In genomic region chr2:178805283-178805682, GRCm38 (mm10) we compare ENCODE assay signal across 28 mouse cellular contexts.
DNase-seq lines count a peak whose midpoint lies in the region; ATAC-seq lines count a peak whose summit lies in the region.
"Had no signal": no experiment of that assay in that cellular context is flagged by ENCODE, and none has a peak within 500 bp of the region (broad histone marks: within the 10 kb centered on the region; RNA-seq: fewer than 3 reads in every experiment).

No protein-coding gene starts in this region.

- H3K9me3 ChIP-seq in heart, embryonic 14.5 days (ENCODE audit: control insufficient read depth, low read length), result no peaks in the 10 kb centered on the region
- no peaks in the 10 kb centered on the region for H3K9me3 ChIP-seq in forebrain, embryonic 10.5 days
- H3K9me3 ChIP-seq in midbrain, embryonic 10.5 days (replicated peaks), result no peaks in the 10 kb centered on the region
- H3K9me3 ChIP-seq: embryonic facial prominence, embryonic 10.5 days; embryonic facial prominence, embryonic 15.5 days; hindbrain, embryonic 13.5 days; liver, embryonic 12.5 days had no signal

- H3K4me1 ChIP-seq in heart, embryonic 14.5 days (ENCODE audit: control insufficient read depth in 2 of 2, insufficient read depth in 2 of 2, low read length in 2 of 2), result peaks cover 28 to 42% of the 10 kb centered on the region in 2 experiments
- H3K4me1 ChIP-seq in forebrain, embryonic 10.5 days, result 0 out of 2 replicates have a peak, but pooled peaks cover 6% of the 10 kb centered on the region
- H3K4me1 ChIP-seq in midbrain, embryonic 10.5 days, result no peaks in the 10 kb centered on the region
- H3K4me1 ChIP-seq: embryonic facial prominence, embryonic 15.5 days; liver, embryonic 12.5 days had no signal

- intact Hi-C loops in heart, postnatal 14 days (cut with DNase I), result no loop called here

- no peak overlapping the region for H3K4me3 ChIP-seq in heart, embryonic 14.5 days (ENCODE audit: control insufficient read depth in 1 of 2, insufficient read depth in 1 of 2, low read depth in 1 of 2, low read length in 2 of 2)
- no peak overlapping the region for H3K4me3 ChIP-seq in forebrain, embryonic 10.5 days
- H3K4me3 ChIP-seq in midbrain, embryonic 10.5 days, result no peak overlapping the region
- H3K4me3 ChIP-seq: embryonic facial prominence, embryonic 10.5 days; embryonic facial prominence, embryonic 15.5 days; hindbrain, embryonic 13.5 days; liver, embryonic 12.5 days had no signal

- H3K36me3 ChIP-seq in heart, embryonic 14.5 days (ENCODE audit: control insufficient read depth, insufficient read depth, low read length), result no peaks in the 10 kb centered on the region
- H3K36me3 ChIP-seq in forebrain, embryonic 10.5 days (replicated peaks), result no peaks in the 10 kb centered on the region
- H3K36me3 ChIP-seq in midbrain, embryonic 10.5 days, result no peaks in the 10 kb centered on the region
- H3K36me3 ChIP-seq: embryonic facial prominence, embryonic 10.5 days; embryonic facial prominence, embryonic 15.5 days; hindbrain, embryonic 13.5 days; liver, embryonic 12.5 days had no signal

- peak overlapping the region; percentile 31 for H3K4me2 ChIP-seq in heart, embryonic 14.5 days (ENCODE audit: low read length)
- H3K4me2 ChIP-seq: embryonic facial prominence, embryonic 15.5 days; hindbrain, embryonic 13.5 days; liver, embryonic 12.5 days had no signal

- 14% methylated on average over 8 of the region's 8 CpGs for WGBS in heart, embryonic 14.5 days
- WGBS in forebrain, embryonic 10.5 days, result 79% methylated on average over 8 of the region's 8 CpGs
- 77% methylated on average over 8 of the region's 8 CpGs for WGBS in midbrain, embryonic 10.5 days

- peak overlapping the region; percentile 59 to 64 for H3K27ac ChIP-seq in heart, embryonic 14.5 days (replicated peaks in 1 of 2; ENCODE audit: control insufficient read depth in 1 of 2, insufficient read depth in 1 of 2, low read depth in 2 of 2, low read length in 2 of 2)
- H3K27ac ChIP-seq in forebrain, embryonic 10.5 days, result no peak overlapping the region
- no peak overlapping the region for H3K27ac ChIP-seq in midbrain, embryonic 10.5 days (replicated peaks)
- H3K27ac ChIP-seq: embryonic facial prominence, embryonic 10.5 days; embryonic facial prominence, embryonic 15.5 days; hindbrain, embryonic 13.5 days; liver, embryonic 12.5 days had no signal

- no peak overlapping the region for H3K9ac ChIP-seq in heart, embryonic 14.5 days (ENCODE audit: low read length)
- H3K9ac ChIP-seq: embryonic facial prominence, embryonic 15.5 days; forebrain, postnatal 0 days; hindbrain, embryonic 13.5 days; liver, embryonic 12.5 days; liver, postnatal 0 days had no signal

- ATAC-seq in heart, embryonic 14.5 days (ENCODE audit: insufficient number of reproducible peaks, insufficient read depth, low FRiP score, low read depth), result peak; percentile 80
- ATAC-seq: CD4-positive, CD25-positive, alpha-beta regulatory T cell, adult 4 months; forebrain, postnatal 0 days; intestine, embryonic 16.5 days; liver, embryonic 12.5 days; liver, postnatal 0 days had no signal

- H3K27me3 ChIP-seq in heart, embryonic 14.5 days (ENCODE audit: control insufficient read depth, insufficient read depth, low read length), result no peaks in the 10 kb centered on the region
- no peaks in the 10 kb centered on the region for H3K27me3 ChIP-seq in forebrain, embryonic 10.5 days (ENCODE audit: poor library complexity, severe bottlenecking)
- no peaks in the 10 kb centered on the region for H3K27me3 ChIP-seq in midbrain, embryonic 10.5 days (ENCODE audit: low read depth, poor library complexity, severe bottlenecking)
- H3K27me3 ChIP-seq: embryonic facial prominence, embryonic 15.5 days; liver, embryonic 12.5 days had no signal

- DNase-seq in heart, adult 18-20 months, result peak; percentile 60 to 76
- DNase-seq in heart, adult 9 months (ENCODE audit: low spot score in 2 of 2), result peak; percentile 51 to 60
- DNase-seq in heart, postnatal 14 days, result peak; percentile 37 to 46
- no peak for DNase-seq in forebrain, embryonic 10.5 days (ENCODE audit: extremely low spot score, low spot score)
- no peak for DNase-seq in midbrain, embryonic 10.5 days (ENCODE audit: low spot score)
- no peak for DNase-seq in urinary bladder, postnatal 4 days (ENCODE audit: low spot score in 2 of 2)
- no peak for DNase-seq in adrenal gland, adult 2 months
- DNase-seq: adrenal gland, postnatal 36 days; cerebellum, adult 18-20 months; cerebellum, postnatal 14 days; forebrain, postnatal 0 days; kidney, adult 9 months; kidney, postnatal 10 days; layer of hippocampus, postnatal 36 days; left cerebral cortex, postnatal 4 days; liver, postnatal 0 days; lung, postnatal 36 days; midbrain, embryonic 14.5 days; retina, postnatal 1 day; right cerebral cortex, postnatal 14 days; thymus, postnatal 4 days had no signal

Comparison
In these comparisons a context has a peak if more than half of its experiments do, and no peak if none do; other contexts are left out.
1. DNase-seq: peak in heart, adult 18-20 months (2 of 2), heart, adult 9 months (2 of 2) and heart, postnatal 14 days (2 of 2); none in forebrain, embryonic 10.5 days (single experiment), midbrain, embryonic 10.5 days (single experiment), urinary bladder, postnatal 4 days (0 of 2) and adrenal gland, adult 2 months (single experiment).
2. H3K27ac ChIP-seq: peak in heart, embryonic 14.5 days (2 of 2); none in forebrain, embryonic 10.5 days (single experiment) and midbrain, embryonic 10.5 days (single experiment).